Mouse (Mus musculus) G1E (cell line): Measurements from ENCODE around the gene Fermt3.

Source experiments
- CTCF ChIP-seq: IDR thresholded peaks from 2 replicates; pipeline ENCODE4 v1.5.1; 2012; ENCODE audit warnings: low read depth, low read length, inconsistent platforms, mixed read lengths
- GATA2 ChIP-seq: IDR thresholded peaks from 2 replicates; pipeline ENCODE4 v1.6.1; 2012; ENCODE audit warnings: low read depth, low read length, inconsistent platforms, borderline replicate concordance
- POLR2AphosphoS5 ChIP-seq: IDR thresholded peaks from 2 replicates; pipeline ENCODE4 v1.6.1; 2012; ENCODE audit warnings: low read depth, low read length, inconsistent platforms; ENCODE audit not compliant: insufficient replicate concordance

DNA sequence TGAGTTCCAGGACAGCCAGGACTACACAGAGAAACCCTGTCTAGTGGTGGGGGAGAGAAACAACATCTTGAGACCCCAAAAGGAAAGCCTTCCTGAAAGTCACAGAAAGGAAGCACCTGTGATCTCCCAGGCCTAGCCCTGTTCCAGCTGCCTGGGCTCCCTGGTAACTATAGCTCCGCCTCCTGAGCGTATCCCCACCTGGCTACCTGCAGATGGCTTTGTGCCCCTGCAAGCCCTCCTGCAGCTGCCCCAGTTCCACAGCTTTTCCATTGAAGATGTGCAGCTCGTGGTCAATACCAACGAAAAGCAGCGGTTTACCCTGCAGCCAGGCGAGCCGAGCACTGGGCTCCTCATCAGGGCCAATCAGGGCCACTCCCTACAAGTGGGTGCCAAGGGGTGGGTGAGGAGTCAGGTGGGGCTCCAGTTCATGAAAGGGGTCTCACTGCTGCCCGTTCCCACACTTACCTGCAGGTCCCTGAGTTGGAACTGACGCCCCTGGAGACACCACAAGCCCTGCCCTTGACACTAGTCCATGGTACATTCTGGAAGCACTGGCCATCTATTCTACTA, 21.5 kb downstream of the Fermt3 start:
- no peak for TF ChIP-seq CTCF
- TF ChIP-seq GATA2: no peak
- no peak for TF ChIP-seq POLR2AphosphoS5
